Mouse (Mus musculus) liver, embryonic 12.5 days (tissue): ENCODE measurements at regions not wholly inside any gene's neighbourhood (a gene's known extent, or its start where the extent isn't known, plus 50 kb on each side); places are given as distances from the start of the nearest gene placed in this dataset.

ENCODE experiments used
- ATAC-seq: fragments of 200-750 bp; cut with Nextera tagmentation; 2 replicates; pipeline ENCODE4 v1.8.0; 2017; ENCODE audit warnings: moderate number of reproducible peaks, mild to moderate bottlenecking, moderate library complexity
- H3K27ac ChIP-seq: fragments of 300-500 bp; sonication (generic); 2 replicates; pipeline ENCODE4 v1.5.1; 2016; ENCODE audit warnings: mild to moderate bottlenecking
- H3K27me3 ChIP-seq: fragments of 300-500 bp; sonication (generic); replicated peaks from 2 replicates; pipeline ENCODE4 v1.6.1; 2016; ENCODE audit warnings: mild to moderate bottlenecking, moderate library complexity
- H3K36me3 ChIP-seq: fragments of 300-500 bp; sonication (generic); 2 replicates; pipeline ENCODE4 v1.6.1; 2016; ENCODE audit warnings: mild to moderate bottlenecking, moderate library complexity
- H3K4me1 ChIP-seq: fragments of 300-500 bp; sonication (generic); 2 replicates; pipeline ENCODE4 v1.6.1; 2016
- H3K4me2 ChIP-seq: fragments of 300-500 bp; sonication (generic); 2 replicates; pipeline ENCODE4 v1.6.1; 2016; ENCODE audit warnings: mild to moderate bottlenecking, moderate library complexity
- H3K4me3 ChIP-seq: fragments of 300-500 bp; sonication (generic); 2 replicates; pipeline ENCODE4 v1.5.1; 2016; ENCODE audit warnings: mild to moderate bottlenecking, moderate library complexity
- H3K9ac ChIP-seq: fragments of 300-500 bp; sonication (generic); 2 replicates; pipeline ENCODE4 v1.6.1; 2016; ENCODE audit warnings: mild to moderate bottlenecking, moderate library complexity
- H3K9me3 ChIP-seq: fragments of 300-500 bp; sonication (generic); replicated peaks from 2 replicates; pipeline ENCODE4 v1.6.1; 2016; ENCODE audit warnings: mild to moderate bottlenecking, moderate library complexity
- WGBS: fragments of 180-500 bp; shearing (Covaris S2); methylation state at CpG from one replicate; pipeline ENCODE4 v1.1.7; 2016; ENCODE audit not compliant: insufficient replicate concordance; 5-methylcytosine and 5-hydroxymethylcytosine counted together

DNA sequence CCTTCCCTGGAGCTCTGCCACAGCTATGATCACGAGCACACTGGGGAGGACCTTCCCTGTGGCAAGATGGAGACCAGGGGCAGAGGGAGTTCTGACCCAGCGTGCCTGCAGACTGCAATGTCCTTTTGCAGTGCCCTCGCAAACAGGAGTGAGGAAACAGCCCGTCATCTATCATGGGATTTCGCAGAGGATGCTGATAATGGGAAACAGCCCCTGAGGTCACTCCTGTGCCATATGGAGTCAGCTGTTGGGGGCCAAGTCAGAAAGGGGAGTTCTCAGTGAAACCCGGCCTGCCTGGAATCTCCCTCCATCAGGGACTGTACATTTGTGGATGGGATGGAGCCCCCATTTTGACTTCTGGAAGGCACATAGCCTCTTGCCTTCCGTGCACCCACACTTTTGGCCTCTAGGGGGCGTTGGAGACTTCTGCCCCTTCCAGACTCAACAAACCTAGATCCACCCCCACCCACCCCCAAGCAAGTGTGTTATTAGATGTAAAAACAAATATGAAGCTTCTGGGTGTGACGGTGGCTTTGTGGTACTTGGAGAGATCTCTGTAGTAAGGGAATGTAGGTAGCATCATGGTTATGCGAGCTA, 98.1 kb downstream of the Kdr start:
- WGBS: 47% methylated on average over 10 of the region's 10 CpGs
- H3K4me3 ChIP-seq: no peak overlapping the region
- ATAC-seq: no peak

DNA sequence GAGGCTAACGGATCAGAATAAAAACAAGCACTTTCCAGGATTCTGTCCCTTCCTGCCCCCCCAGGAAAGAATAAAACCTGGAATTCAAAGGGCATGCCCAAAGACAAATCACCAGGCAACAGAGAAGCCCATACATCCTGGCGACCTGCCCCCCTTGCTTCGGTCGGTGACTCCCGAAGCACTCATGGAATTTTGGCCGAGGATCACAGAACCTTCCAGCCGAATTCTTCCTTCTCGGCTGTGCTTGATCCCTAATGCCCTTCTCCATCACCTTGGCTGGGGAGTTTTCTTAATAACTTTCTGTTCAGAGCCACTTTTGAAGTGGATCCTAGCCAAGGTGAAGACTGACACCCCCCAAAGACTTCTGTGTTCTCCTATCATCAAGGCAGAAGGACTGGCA, 99.9 kb downstream of the Kdr start:
- H3K4me3 ChIP-seq: no peak overlapping the region
- no peak for ATAC-seq
- peaks cover 8% of the 10 kb centered on the region; the same call in 1 of the 2 replicates for H3K4me1 ChIP-seq
- no peak overlapping the region for H3K27ac ChIP-seq
- H3K36me3 ChIP-seq: no peaks in the 10 kb centered on the region
- no peak overlapping the region for H3K4me2 ChIP-seq
- H3K9me3 ChIP-seq: no peaks in the 10 kb centered on the region
- no peak overlapping the region for H3K9ac ChIP-seq
- 80% methylated on average over 8 of the region's 8 CpGs for WGBS
- no peaks in the 10 kb centered on the region for H3K27me3 ChIP-seq

More for the DNA sequence above, 98.1 kb downstream of the Kdr start:
- H3K27ac ChIP-seq: no peak overlapping the region
- no peaks in the 10 kb centered on the region for H3K9me3 ChIP-seq
- no peaks in the 10 kb centered on the region for H3K27me3 ChIP-seq
- H3K9ac ChIP-seq: no peak overlapping the region
- peaks cover 8% of the 10 kb centered on the region; the same call in 1 of the 2 replicates for H3K4me1 ChIP-seq
- H3K4me2 ChIP-seq: no peak overlapping the region
- H3K36me3 ChIP-seq: no peaks in the 10 kb centered on the region

DNA sequence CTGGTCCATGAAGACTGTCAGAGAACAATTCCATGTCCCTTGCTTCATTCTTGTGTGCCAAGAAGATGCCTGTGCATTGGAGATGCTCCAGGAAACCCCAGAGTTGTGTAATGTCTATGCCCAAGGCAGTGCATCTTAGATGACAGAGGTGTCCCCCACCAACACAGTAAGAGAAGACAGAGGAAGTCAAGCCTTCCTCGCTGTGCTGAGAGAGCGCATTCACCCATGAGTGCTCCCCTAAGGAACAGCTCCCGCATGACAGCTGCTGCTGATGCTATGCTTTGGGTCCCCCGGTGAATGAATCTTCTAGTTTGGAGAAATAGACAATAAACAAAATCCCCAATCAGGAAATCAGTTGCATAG, 100.7 kb downstream of the Kdr start:
- no peaks in the 10 kb centered on the region for H3K36me3 ChIP-seq

DNA sequence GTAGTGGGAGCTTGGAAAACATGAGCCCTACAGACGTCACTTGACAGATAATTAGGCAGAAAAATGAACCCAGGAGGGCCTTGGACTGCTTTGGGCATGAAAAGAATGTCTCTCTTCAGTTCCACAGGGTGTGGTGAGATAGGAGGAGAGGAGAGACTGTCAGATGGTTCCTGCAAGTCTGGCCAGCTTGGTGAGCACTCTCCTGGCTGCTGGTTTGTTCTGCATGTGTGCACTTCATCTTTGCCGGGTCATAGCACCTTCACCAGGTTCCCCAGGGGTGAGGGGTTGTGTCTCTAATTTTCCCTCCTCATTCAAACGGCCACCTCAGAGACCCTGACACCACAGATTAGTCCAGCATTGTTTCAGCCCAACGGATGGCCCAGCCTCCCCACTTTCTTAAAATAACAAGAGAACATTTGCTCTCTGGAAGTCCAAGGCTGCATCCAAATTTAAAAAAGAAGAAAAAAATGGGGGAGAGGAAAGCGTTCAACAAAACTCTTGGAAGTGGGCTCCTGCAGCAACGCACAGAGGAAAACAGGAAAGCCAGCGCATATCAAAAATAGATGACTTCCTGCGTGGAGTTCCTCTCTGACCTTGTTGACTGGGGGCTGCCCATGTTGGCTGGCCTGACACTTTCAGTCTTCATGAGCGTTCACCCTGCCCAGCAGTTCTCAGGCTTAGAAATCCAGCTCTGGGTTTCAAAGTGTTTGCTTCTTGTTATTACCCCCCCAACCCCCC, 101.2 kb downstream of the Kdr start:
- WGBS: 14% methylated on average over 9 of the region's 9 CpGs
- Histone ChIP-seq H3K4me3 (no peak overlapping the region), H3K36me3 (no peaks in the 10 kb centered on the region), H3K9me3 (no peaks in the 10 kb centered on the region), H3K27ac (no peak overlapping the region), H3K9ac (no peak overlapping the region), H3K27me3 (no peaks in the 10 kb centered on the region), H3K4me1 (peaks cover 8% of the 10 kb centered on the region; the same call in 1 of the 2 replicates), H3K4me2 (no peak overlapping the region)
- ATAC-seq: no peak

More for the DNA sequence above, 100.7 kb downstream of the Kdr start:
- Histone ChIP-seq H3K4me2 (no peak overlapping the region), H3K27ac (no peak overlapping the region), H3K9ac (no peak overlapping the region), H3K4me3 (no peak overlapping the region), H3K27me3 (no peaks in the 10 kb centered on the region), H3K9me3 (no peaks in the 10 kb centered on the region), H3K4me1 (peaks cover 8% of the 10 kb centered on the region; the same call in 1 of the 2 replicates)
- WGBS: 31% methylated on average over 4 of the region's 4 CpGs
- ATAC-seq: no peak

DNA sequence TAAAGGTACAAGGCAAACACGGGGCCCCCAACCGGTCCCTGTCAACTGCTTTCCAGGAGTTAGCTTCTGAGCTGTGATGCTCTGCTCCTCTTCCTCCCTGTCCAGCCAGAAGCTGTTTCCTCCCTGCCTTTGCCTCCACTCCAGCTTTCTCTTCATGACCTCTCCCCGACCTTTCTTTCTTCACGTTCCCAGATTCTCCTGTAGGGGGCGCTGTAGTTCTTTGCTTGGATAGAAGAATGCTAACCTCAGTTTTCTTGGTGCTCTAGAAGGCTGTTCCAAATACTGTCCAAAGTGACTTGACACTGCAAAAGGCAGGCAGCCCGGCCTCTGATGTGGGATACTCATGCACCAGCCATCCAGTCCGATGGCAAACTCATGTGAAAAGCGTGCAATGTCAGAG, 107.1 kb downstream of the Kdr start:
- no peak for ATAC-seq
- Histone ChIP-seq H3K4me3 (no peak overlapping the region), H3K27ac (no peak overlapping the region), H3K9ac (no peak overlapping the region), H3K4me1 (no peaks in the 10 kb centered on the region), H3K27me3 (no peaks in the 10 kb centered on the region), H3K36me3 (no peaks in the 10 kb centered on the region), H3K9me3 (no peaks in the 10 kb centered on the region), H3K4me2 (no peak overlapping the region)
- 17% methylated on average over 8 of the region's 8 CpGs for WGBS

DNA sequence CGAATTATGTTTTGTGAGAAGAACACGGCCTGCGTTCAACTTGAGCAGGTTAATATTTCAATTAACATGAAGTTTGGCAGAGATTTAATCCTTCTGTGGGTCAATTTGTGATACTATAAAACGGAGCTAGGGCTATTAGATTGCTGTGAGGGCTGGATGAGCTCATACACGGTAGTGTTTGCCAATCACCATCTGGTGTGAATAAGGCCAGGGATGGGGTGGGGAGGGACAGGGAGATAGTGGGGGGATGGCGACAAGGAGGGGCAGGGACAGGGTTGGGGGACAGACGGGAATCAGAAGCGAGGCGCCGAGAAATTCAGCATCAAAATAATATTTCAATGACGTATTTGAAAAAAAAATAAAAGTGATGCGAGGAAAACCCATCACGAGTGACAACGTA, 107.6 kb downstream of the Kdr start:
- H3K27ac ChIP-seq: no peak overlapping the region
- no peaks in the 10 kb centered on the region for H3K4me1 ChIP-seq
- ATAC-seq: no peak
- H3K4me3 ChIP-seq: no peak overlapping the region
- H3K9ac ChIP-seq: no peak overlapping the region
- H3K4me2 ChIP-seq: no peak overlapping the region
- no peaks in the 10 kb centered on the region for H3K36me3 ChIP-seq
- no peaks in the 10 kb centered on the region for H3K27me3 ChIP-seq
- H3K9me3 ChIP-seq: no peaks in the 10 kb centered on the region
- 70% methylated on average over 14 of the region's 14 CpGs for WGBS

DNA sequence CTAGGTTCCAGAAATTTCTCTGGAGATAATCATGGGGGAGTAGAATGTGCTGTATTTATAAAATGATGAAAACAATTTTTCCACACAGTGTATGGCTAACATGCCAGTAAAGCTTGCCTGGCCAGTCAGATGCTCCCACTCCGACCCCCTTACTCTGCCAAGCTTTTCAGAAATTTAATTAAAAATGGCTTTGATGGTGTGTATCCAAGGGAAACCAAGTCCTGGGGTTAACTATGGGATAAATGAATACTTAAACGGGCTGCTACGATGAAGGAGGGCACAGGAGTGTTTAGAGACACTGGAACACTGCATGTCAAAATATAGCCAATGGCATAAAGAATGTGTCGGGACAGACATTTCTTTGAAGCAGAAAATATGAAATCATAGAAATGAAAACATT, 108.7 kb downstream of the Kdr start:
- H3K36me3 ChIP-seq: no peaks in the 10 kb centered on the region
- H3K9ac ChIP-seq: no peak overlapping the region
- no peak overlapping the region for H3K4me3 ChIP-seq
- no peak for ATAC-seq
- no peaks in the 10 kb centered on the region for H3K9me3 ChIP-seq
- no peak overlapping the region for H3K4me2 ChIP-seq
- H3K4me1 ChIP-seq: no peaks in the 10 kb centered on the region
- H3K27me3 ChIP-seq: no peaks in the 10 kb centered on the region
- WGBS: 65% methylated on average over 4 of the region's 4 CpGs
- no peak overlapping the region for H3K27ac ChIP-seq

DNA sequence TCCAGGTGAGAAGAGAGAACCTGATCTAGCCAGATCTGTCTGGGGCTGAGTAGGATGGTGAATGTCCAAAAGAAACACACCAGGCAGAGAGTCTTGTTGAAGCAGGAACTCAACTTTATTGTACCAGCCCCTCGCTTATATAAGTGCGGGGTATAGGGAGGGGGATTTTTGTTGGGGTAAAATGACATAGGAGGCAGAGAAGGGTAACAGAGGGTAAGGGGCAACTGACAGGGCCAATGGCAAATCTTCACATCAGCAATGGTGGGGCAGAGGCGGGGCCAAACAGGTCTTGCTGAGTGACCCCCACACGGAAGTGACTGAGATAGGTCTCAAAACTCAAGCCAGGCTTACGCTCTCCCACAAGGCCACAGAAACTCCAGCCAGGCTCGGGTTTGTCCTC, 113.2 kb downstream of the Kdr start:
- WGBS: 78% methylated on average over 6 of the region's 6 CpGs
- H3K9me3 ChIP-seq: no peaks in the 10 kb centered on the region
- no peak for ATAC-seq

DNA sequence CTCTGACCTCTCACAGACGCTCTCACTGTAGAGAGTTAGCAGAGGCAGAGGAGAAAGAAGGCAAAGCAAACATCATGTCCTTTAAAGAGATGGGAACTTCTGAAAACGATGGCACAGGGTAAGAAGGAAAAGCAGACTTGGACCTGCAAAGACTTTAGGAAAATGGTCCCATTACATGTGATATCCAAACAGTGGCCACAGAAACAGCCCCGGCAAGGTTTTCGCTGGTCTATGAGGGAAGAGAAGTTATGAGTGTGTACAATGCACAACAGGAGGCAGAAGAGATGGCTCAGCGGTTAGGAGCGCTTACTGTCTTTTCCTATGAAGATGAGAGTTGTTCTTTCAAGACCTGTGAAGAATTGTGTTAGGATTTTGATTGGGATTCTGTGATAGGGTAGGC, 114.9 kb downstream of the Kdr start:
- Histone ChIP-seq H3K4me2 (no peak overlapping the region), H3K36me3 (no peaks in the 10 kb centered on the region), H3K9ac (no peak overlapping the region), H3K9me3 (no peaks in the 10 kb centered on the region), H3K4me1 (no peaks in the 10 kb centered on the region), H3K4me3 (no peak overlapping the region), H3K27ac (no peak overlapping the region), H3K27me3 (no peaks in the 10 kb centered on the region)
- no peak for ATAC-seq
- WGBS: 64% methylated on average over 6 of the region's 6 CpGs

More for the DNA sequence above, 113.2 kb downstream of the Kdr start:
- Histone ChIP-seq H3K27me3 (no peaks in the 10 kb centered on the region), H3K4me1 (no peaks in the 10 kb centered on the region), H3K4me3 (no peak overlapping the region), H3K9ac (no peak overlapping the region), H3K27ac (no peak overlapping the region), H3K36me3 (no peaks in the 10 kb centered on the region), H3K4me2 (no peak overlapping the region)

DNA sequence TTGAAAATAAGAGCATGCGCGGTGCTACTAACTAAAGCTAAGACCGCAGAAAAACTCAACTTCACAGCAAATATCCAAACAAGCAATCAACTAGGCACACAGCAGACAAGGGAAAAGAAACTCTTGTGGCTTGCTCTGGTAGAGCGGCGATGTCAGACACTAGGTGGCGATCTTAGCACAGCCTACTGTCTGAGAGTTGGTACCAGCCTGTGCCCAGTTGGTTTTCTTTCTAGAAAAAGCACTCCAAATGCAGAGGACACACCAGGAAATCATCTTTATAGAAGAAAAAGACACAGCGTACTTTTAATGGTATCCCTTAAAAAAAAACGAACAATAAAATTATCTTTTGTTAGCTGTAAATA, 115.6 kb downstream of the Kdr start:
- H3K27me3 ChIP-seq: no peaks in the 10 kb centered on the region
- H3K36me3 ChIP-seq: no peaks in the 10 kb centered on the region
- no peak for ATAC-seq
- H3K4me2 ChIP-seq: no peak overlapping the region
- no peak overlapping the region for H3K27ac ChIP-seq
- no peak overlapping the region for H3K4me3 ChIP-seq
- no peaks in the 10 kb centered on the region for H3K9me3 ChIP-seq
- H3K4me1 ChIP-seq: 0 out of 2 replicates have a peak, but pooled peaks cover 3% of the 10 kb centered on the region
- no peak overlapping the region for H3K9ac ChIP-seq
- WGBS: 12% methylated on average over 8 of the region's 8 CpGs

DNA sequence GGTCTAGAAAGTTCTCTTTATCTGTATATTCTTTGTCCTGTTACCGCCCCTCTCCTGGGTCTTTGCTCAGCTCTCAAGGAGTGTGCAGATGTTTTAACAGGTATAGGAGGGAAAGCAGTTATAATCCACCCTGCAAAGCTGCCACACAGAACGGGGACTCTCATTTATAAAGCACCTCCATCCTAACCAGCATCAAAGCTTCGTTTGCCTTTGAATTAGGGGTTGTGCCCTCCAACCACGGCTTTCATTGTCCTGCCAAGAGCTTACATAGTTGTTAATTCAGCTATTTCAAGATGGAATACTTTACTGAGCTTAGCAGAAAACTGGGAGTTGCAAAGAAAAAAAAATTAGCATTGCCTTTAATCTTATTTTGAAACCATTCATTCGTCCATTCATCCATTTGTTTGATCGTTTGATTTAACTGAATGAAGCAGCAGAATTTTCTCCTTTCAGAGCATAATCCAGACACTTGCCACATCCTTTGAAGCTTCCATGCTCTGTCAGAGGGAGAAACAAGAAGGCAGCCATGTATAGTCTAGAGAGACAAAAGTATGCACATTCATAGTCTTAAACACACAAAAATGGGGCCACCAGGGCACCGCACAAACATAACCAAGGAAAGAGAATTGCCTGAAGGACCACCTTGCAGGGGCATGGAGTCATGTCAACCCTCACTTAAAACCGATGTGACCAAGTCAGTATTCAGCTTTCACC, 116.2 kb downstream of the Kdr start:
- no peak for ATAC-seq
- H3K9ac ChIP-seq: no peak overlapping the region
- WGBS: 51% methylated on average over 8 of the region's 8 CpGs

DNA sequence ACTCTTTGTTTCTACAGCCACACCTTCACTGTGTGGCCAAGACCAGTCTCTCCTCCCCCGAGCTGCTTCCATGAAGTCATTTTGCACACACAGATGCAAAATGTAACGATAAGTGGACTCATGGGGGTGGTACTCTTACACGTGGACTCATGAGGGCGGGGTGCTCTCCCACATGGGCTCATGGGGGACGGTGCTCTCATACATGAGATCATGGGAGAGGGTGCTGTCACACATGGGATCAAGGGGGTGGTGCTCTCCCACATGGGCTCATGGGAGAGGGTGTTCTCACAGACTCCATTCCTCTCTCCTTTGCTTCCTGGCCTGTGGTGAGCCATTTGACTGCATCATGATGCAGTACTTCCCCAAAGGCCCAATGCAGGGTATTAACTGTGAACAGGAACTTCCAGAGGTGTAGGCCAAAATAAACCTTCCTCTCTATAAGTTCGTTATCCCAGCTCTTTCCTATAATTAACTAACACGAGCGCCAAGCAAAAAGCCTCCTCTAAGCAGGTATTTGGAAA, 118.9 kb downstream of the Kdr start:
- Histone ChIP-seq H3K9me3 (no peaks in the 10 kb centered on the region), H3K9ac (no peak overlapping the region), H3K4me1 (peaks cover 17% of the 10 kb centered on the region), H3K27me3 (no peaks in the 10 kb centered on the region; the same call in 1 of the 2 replicates), H3K4me3 (no peak overlapping the region), H3K4me2 (no peak overlapping the region), H3K36me3 (no peaks in the 10 kb centered on the region), H3K27ac (no peak overlapping the region)
- ATAC-seq: no peak
- WGBS: 67% methylated on average over 8 of the region's 8 CpGs

More for the DNA sequence above, 116.2 kb downstream of the Kdr start:
- no peak overlapping the region for H3K4me2 ChIP-seq
- no peaks in the 10 kb centered on the region for H3K9me3 ChIP-seq
- H3K27ac ChIP-seq: no peak overlapping the region
- no peak overlapping the region for H3K4me3 ChIP-seq
- H3K4me1 ChIP-seq: peaks cover 7% of the 10 kb centered on the region
- H3K27me3 ChIP-seq: no peaks in the 10 kb centered on the region
- H3K36me3 ChIP-seq: no peaks in the 10 kb centered on the region
